Mouse (Mus musculus) heart, adult 2 months (tissue): ENCODE results near the gene Abca8b. TPM values are rescaled to one million over a fixed set of nuclear protein-coding genes. Genes with fewer than 3 reads are reported as not detected.
"Not testable (repeated sequence)": the region's sequence is repeated elsewhere in the genome, so short reads cannot be mapped to it uniquely, and the experiment has no call there.

Experiments used
- DNase-seq, 2 experiments: peaks; one replicate each; pipeline ENCODE4 v3.0.0; 2021
- H3K27ac ChIP-seq: fragments of 200-600 bp; 2 replicates; pipeline ENCODE4 v1.8.1; 2022
- H3K27me3 ChIP-seq: fragments of 200-500 bp; 2 replicates; pipeline ENCODE4 v1.6.1; 2012; ENCODE audit warnings: mild to moderate bottlenecking, low read length, inconsistent platforms, mixed read lengths; ENCODE audit not compliant: control insufficient read depth, insufficient read depth
- H3K36me3 ChIP-seq: fragments of 200-500 bp; 2 replicates; pipeline ENCODE4 v1.6.1; 2012; ENCODE audit warnings: low read length, inconsistent platforms; ENCODE audit not compliant: control insufficient read depth, insufficient read depth
- H3K4me1 ChIP-seq: fragments of 200-500 bp; 2 replicates; pipeline ENCODE4 v1.6.1; 2011; ENCODE audit warnings: low read length; ENCODE audit not compliant: control insufficient read depth, insufficient read depth
- H3K4me3 ChIP-seq: fragments of 200-600 bp; 2 replicates; pipeline ENCODE4 v1.8.1; 2022
- H3K79me2 ChIP-seq: fragments of 200-500 bp; replicated peaks from 2 replicates; pipeline ENCODE4 v1.6.1; 2012; ENCODE audit warnings: mild to moderate bottlenecking, inconsistent platforms, low read length, moderate library complexity, mixed read lengths; ENCODE audit not compliant: control insufficient read depth, insufficient read depth
- H3K9ac ChIP-seq: fragments of 200-500 bp; 2 replicates; pipeline ENCODE4 v1.6.1; 2012; ENCODE audit warnings: low read depth, mild to moderate bottlenecking, control low read depth, inconsistent platforms, low read length, mixed read lengths
- CTCF ChIP-seq: fragments of 200-600 bp; IDR thresholded peaks from 2 replicates; pipeline ENCODE4 v1.8.1; 2022; ENCODE audit warnings: antibody characterized with exemption, mild to moderate bottlenecking, moderate library complexity
- EP300 ChIP-seq: fragments of 200-500 bp; IDR thresholded peaks from 2 replicates; pipeline ENCODE4 v1.6.1; 2011; ENCODE audit warnings: low read depth, low read length, control low read depth; ENCODE audit not compliant: insufficient read depth
- POLR2A ChIP-seq: fragments of 200-500 bp; IDR thresholded peaks from 2 replicates; pipeline ENCODE4 v1.6.1; 2011; ENCODE audit warnings: mild to moderate bottlenecking, low read depth, low read length, control low read depth; ENCODE audit not compliant: insufficient read depth
- WGBS: fragments of 180-500 bp; shearing (Covaris S2); methylation state at CpG from one replicate; pipeline ENCODE4 v1.1.7; 2018; 5-methylcytosine and 5-hydroxymethylcytosine counted together
- intact Hi-C: fragments of 180-260 bp; cut with DNase I; formaldehyde crosslinking; loops from one replicate; pipeline ENCODE4 v1.15.1; 2025
- polyA plus RNA-seq: library from polyadenylated mRNA; depleted of rRNA; stranded (reverse); fragments of >200 nt; gene quantifications from 2 replicates; pipeline ENCODE4 v1.2.3, GENCODE M21; 2012
- total RNA-seq, 2 experiments: library from RNA; stranded (reverse); gene quantifications; 2 replicates each; pipeline ENCODE4 v1.2.3; 2021

Abca8b gene
- total and polyA plus RNA-seq, 3 experiments: 2.9 to 8.8 (median 6.9) TPM

DNA sequence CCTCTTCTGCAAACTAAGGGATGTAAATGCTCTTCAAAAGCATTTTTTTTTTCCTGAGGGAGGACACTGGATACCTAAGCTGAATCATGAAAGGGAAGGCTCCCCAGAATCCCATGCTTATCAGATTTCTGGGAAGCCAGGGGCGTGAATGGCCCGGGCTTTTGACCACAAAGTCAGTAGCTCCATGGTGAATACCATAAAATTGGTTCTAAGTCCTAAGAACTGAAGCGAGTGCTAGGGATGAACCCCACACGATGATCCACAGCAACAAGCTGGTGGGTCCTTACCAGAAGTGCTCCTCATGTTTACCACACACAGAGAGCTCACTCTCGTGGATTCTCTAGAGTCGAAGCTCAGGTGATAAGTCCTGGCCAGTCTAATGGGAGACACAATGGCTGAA lies 1.6 kb downstream of the Abca8b start:
- Histone ChIP-seq H3K27ac (peak overlapping the region; percentile 59), H3K27me3 (no peaks in the 10 kb centered on the region), H3K79me2 (no peaks in the 10 kb centered on the region; the same call in 1 of the 2 replicates), H3K9ac (peak overlapping the region; percentile 61), H3K4me1 (peaks cover 2% of the 10 kb centered on the region; the same call in 1 of the 2 replicates), H3K4me3 (peak overlapping the region; percentile 26; the same call in 1 of the 2 replicates), H3K36me3 (no peaks in the 10 kb centered on the region)
- no peak for DNase-seq
- 50% methylated on average over 6 of the region's 6 CpGs for WGBS
- TF ChIP-seq EP300 (no peak), CTCF (no peak), POLR2A (no peak)
- intact Hi-C loops: loop anchor here (5.0 kb wide), 1 partner anchor 107 kb away; no protein-coding TSS in a partner anchor

DNA sequence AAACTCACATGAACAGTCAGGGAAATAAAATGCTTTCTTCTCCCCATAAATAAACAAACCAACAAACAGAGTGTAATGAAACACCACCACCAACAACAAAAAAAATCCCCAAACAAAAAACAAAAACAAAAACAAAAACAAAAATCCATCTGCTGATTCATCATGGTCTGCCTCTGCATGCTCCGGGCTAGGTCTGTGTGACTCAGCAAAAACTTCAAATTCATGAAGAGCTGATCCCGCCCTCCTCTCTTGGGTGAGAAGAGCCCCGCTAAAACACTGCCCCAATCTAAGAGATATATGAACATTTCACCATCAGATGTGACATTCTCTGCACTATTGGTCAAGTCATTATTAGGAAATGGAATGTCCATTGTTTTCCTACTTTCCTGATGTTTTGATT lies 4.4 kb downstream of the Abca8b start:
- Histone ChIP-seq H3K9ac (no peak overlapping the region), H3K36me3 (no peaks in the 10 kb centered on the region), H3K27ac (no peak overlapping the region), H3K4me1 (peaks cover 2% of the 10 kb centered on the region; the same call in 1 of the 2 replicates), H3K4me3 (no peak overlapping the region), H3K27me3 (no peaks in the 10 kb centered on the region), H3K79me2 (no peaks in the 10 kb centered on the region; the same call in 1 of the 2 replicates)
- intact Hi-C loops: loop anchor here (5.0 kb wide), 1 partner anchor 104 kb away; no protein-coding TSS in a partner anchor
- no peak for TF ChIP-seq POLR2A
- no peak for TF ChIP-seq CTCF
- no peak for TF ChIP-seq EP300
- 61% methylated on average over 3 of the region's 3 CpGs for WGBS
- DNase-seq: no peak

DNA sequence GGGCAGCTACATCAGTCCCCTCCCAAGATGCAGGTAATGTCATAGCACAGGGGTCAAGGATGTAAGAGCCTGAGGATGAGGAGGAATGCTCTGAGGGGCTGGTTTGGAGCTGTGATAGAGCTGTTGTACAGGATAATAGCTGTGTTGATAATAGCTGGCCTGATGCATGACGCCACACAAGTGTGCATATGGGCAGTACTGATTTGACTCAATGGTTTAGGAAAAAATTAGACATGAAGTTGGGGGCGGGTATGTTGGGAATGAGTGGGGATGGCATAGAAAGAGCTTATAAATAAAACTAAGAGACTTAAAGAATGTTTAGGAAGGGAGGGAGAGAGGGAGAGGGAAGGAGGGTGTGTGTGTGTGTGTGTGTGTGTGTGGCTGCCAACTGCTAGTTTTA lies 5.4 kb downstream of the Abca8b start:
- Histone ChIP-seq H3K27ac (no peak overlapping the region), H3K79me2 (no peaks in the 10 kb centered on the region; the same call in 1 of the 2 replicates), H3K36me3 (no peaks in the 10 kb centered on the region), H3K27me3 (no peaks in the 10 kb centered on the region), H3K9ac (no peak overlapping the region), H3K4me1 (peaks cover 2% of the 10 kb centered on the region; the same call in 1 of the 2 replicates), H3K4me3 (no peak overlapping the region)
- intact Hi-C loops: loop anchor here (5.0 kb wide), 1 partner anchor 103 kb away; no protein-coding TSS in a partner anchor
- TF ChIP-seq EP300 (no peak), POLR2A (no peak), CTCF (no peak)
- DNase-seq: no peak
- WGBS: 86% methylated on average over 2 of the region's 2 CpGs

DNA sequence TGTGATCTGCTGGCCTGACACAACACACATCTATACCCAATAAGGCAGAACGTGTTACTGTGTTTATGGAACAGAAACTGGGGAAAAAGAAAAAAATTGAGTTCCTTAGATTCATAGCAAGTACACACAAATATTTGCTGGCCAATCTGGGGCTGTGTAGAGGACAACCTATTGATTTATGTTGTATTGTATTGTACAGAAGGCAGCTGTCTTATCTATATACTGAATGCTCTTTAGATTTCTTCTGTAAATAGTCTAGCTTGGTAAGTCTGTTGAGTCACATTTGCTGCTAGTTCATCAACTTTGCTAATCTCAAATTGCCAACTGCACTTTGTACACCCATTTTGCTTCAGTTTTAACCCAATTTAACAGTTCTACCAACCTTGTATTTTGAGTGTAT lies 7.5 kb downstream of the Abca8b start:
- no peaks in the 10 kb centered on the region for H3K36me3 ChIP-seq
- WGBS: 44% methylated on average over 1 of the region's 1 CpGs
- no peaks in the 10 kb centered on the region for H3K27me3 ChIP-seq
- no peak overlapping the region for H3K9ac ChIP-seq
- no peaks in the 10 kb centered on the region; the same call in 1 of the 2 replicates for H3K79me2 ChIP-seq
- H3K4me3 ChIP-seq: no peak overlapping the region
- TF ChIP-seq EP300 (no peak), POLR2A (no peak), CTCF (no peak)
- H3K4me1 ChIP-seq: no peaks in the 10 kb centered on the region
- intact Hi-C loops: no loop called here
- DNase-seq: no peak
- no peak overlapping the region for H3K27ac ChIP-seq

DNA sequence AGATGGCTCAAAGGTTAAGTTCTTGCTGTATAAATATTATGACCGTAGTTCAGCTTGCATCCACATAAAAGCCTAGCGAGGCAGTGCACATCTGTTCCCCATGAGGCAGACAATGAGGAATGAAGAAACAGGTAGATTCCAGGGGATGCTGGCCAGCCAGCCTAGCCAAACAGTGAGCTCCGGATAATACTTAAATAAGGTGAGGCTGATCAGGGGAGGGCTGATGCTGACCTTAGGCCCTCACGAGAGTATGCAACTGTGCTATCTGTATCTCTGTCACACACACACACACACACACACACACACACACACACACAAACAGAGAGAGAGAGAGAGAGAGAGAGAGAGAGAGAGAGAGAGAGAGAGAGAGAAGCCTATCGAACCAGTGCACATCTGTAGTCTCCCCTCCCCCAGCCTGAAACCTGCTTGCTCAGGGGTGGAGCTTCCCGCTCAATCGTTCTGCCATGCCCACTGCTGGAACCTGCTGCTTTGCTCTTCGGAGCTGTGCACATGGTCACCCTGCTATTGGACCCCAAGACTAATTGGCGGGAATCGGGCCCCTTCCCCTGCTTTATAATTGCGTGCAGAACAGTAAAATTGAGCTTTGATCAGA lies 8.1 kb downstream of the Abca8b start:
- intact Hi-C loops, H3K27me3 ChIP-seq, H3K4me3 ChIP-seq, DNase-seq, H3K9ac ChIP-seq, H3K4me1 ChIP-seq, H3K27ac ChIP-seq, H3K36me3 ChIP-seq, H3K79me2 ChIP-seq: not testable (repeated sequence)
- 57% methylated on average over 11 of the region's 11 CpGs for WGBS

GRCm38 (mm10) chr11:109981872-109982271 lies 13.8 kb downstream of the Abca8b start:
- Histone ChIP-seq H3K36me3 (no peaks in the 10 kb centered on the region), H3K4me1 (no peaks in the 10 kb centered on the region), H3K79me2 (no peaks in the 10 kb centered on the region), H3K27ac (no peak overlapping the region), H3K4me3 (no peak overlapping the region), H3K9ac (no peak overlapping the region), H3K27me3 (no peaks in the 10 kb centered on the region)
- DNase-seq: no peak
- no peak for TF ChIP-seq POLR2A
- TF ChIP-seq EP300: no peak
- no peak for TF ChIP-seq CTCF
- WGBS: 90% methylated on average over 2 of the region's 2 CpGs
- intact Hi-C loops: no loop called here

- TF ChIP-seq POLR2A: no peak
- TF ChIP-seq CTCF: no peak
- TF ChIP-seq EP300: no peak
- no peak for DNase-seq
- Histone ChIP-seq H3K4me1 (no peaks in the 10 kb centered on the region), H3K4me3 (no peak overlapping the region), H3K27ac (no peak overlapping the region), H3K27me3 (no peaks in the 10 kb centered on the region), H3K36me3 (no peaks in the 10 kb centered on the region), H3K9ac (no peak overlapping the region), H3K79me2 (no peaks in the 10 kb centered on the region)
- 59% methylated on average over 4 of the region's 4 CpGs for WGBS
- intact Hi-C loops: no loop called here
Observed at GRCm38 (mm10) chr11:109970521-109970920, 25.1 kb downstream of the Abca8b start.
